Mouse (Mus musculus): ENCODE measurements around the gene Dcp1a. TPM values are rescaled to one million over a fixed set of nuclear protein-coding genes. Genes with fewer than 3 reads are reported as not detected.

Dcp1a gene
- polyA plus RNA-seq, 1 experiment from 2014 or later = 16.1 TPM

DNA sequence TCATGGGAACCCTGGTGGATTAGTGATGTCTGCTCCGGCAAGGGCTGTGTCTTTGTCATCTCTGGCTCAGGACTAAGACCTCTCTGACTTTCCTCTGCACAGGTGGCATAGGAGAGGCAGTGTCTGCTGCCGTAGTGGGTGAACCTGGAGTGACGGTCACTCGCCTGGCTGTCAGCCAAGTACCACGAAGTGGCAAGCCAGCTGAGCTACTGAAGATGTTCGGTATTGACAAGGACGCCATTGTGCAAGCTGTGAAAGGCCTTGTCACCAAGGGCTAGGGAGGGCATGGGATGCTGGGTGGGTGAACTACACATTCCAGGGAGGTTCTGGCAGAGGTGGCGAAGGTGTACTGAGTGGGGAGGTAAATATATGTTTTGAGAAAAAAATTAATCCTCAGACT, 93.9 kb downstream of the Dcp1a start:
- Histone ChIP-seq H3K27me3 (ENCODE audit: control insufficient read depth, insufficient read depth, low read length) (no peaks in the 10 kb centered on the region), H3K36me3 (ENCODE audit: control insufficient read depth, insufficient read depth, low read length) (peaks cover 71% of the 10 kb centered on the region), H3K27ac (replicated peaks in 1 of 2; ENCODE audit: control insufficient read depth in 1 of 2, insufficient read depth in 1 of 2, low read depth in 2 of 2, low read length in 2 of 2) (no peak overlapping the region), H3K4me1 (ENCODE audit: control insufficient read depth in 2 of 2, insufficient read depth in 2 of 2, low read length in 2 of 2) (peaks cover 19 to 27% of the 10 kb centered on the region in 2 experiments), H3K9ac (ENCODE audit: low read length) (no peak overlapping the region), H3K4me3 (ENCODE audit: control insufficient read depth in 1 of 2, insufficient read depth in 1 of 2, low read depth in 1 of 2, low read length in 2 of 2) (no peak overlapping the region), H3K9me3 (ENCODE audit: control insufficient read depth, low read length) (no peaks in the 10 kb centered on the region), H3K4me2 (ENCODE audit: low read length) (no peak overlapping the region)
- 47% methylated on average over 8 of the region's 8 CpGs for WGBS
- ATAC-seq (ENCODE audit: insufficient number of reproducible peaks, insufficient read depth, low FRiP score, low read depth) = no peak

DNA sequence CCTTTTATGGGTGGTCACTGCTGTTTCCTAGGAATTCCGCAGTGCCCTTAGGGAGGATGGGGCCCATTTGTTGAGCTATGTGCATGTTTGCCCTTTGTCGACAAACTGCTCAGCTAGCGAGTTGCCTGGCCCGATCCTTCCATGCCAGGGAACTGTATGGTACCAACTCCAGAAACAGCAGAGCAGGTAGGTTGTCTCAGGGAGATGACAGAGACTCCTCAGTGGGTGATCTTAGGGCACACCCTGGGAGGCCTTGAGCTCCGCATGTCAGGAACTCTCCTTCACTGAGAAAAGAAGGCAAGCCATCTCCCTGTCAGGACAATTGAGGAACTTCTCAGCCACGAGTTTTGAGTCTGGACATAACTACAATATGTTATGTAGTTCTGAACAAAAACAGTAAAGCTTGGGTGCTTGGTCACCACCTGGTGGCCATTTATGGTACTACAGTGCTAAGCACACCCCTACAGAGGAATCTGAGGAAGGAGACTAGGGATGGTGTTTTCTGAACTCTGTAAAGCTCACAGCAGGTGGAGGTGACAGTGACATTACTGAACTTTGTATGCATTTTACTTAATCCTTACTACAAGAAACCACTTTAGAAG, 94.7 kb downstream of the Dcp1a start:
- WGBS = 61% methylated on average over 6 of the region's 6 CpGs
- H3K27me3 ChIP-seq (ENCODE audit: control insufficient read depth, insufficient read depth, low read length) = no peaks in the 10 kb centered on the region
- no peak overlapping the region for H3K4me2 ChIP-seq (ENCODE audit: low read length)
- H3K4me3 ChIP-seq (ENCODE audit: control insufficient read depth in 1 of 2, insufficient read depth in 1 of 2, low read depth in 1 of 2, low read length in 2 of 2) = no peak overlapping the region
- ATAC-seq (ENCODE audit: insufficient number of reproducible peaks, insufficient read depth, low FRiP score, low read depth) = no peak; the same call in 1 of the 2 replicates
- peaks cover 62% of the 10 kb centered on the region for H3K36me3 ChIP-seq (ENCODE audit: control insufficient read depth, insufficient read depth, low read length)
- H3K9ac ChIP-seq (ENCODE audit: low read length) = no peak overlapping the region
- H3K9me3 ChIP-seq (ENCODE audit: control insufficient read depth, low read length) = no peaks in the 10 kb centered on the region
- H3K27ac ChIP-seq (replicated peaks in 1 of 2; ENCODE audit: control insufficient read depth in 1 of 2, insufficient read depth in 1 of 2, low read depth in 2 of 2, low read length in 2 of 2) = no peak overlapping the region
- H3K4me1 ChIP-seq (ENCODE audit: control insufficient read depth in 2 of 2, insufficient read depth in 2 of 2, low read length in 2 of 2) = peaks cover 21 to 29% of the 10 kb centered on the region in 2 experiments

DNA sequence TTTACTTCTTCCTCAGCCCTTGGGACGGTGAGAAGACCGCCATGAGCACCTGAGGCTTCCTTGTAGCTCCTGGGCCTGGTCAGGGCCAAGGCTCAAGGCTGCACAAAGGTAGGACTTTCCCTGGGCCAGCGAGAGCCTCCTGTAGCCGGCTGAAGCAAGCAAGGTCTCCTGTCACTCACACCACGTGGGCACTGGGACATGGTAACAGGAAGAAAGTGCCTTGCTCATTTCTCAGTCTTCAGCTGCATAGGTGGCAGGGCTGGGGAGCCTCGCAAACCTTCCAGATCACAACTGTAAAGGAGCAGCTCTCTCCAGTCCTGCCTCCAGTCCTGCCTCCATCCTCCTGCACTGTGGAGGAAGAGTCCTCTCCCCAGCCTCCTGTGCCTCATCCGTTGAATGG, 96.5 kb downstream of the Dcp1a start:
- peaks cover 18 to 21% of the 10 kb centered on the region in 2 experiments for H3K4me1 ChIP-seq (ENCODE audit: control insufficient read depth in 2 of 2, insufficient read depth in 2 of 2, low read length in 2 of 2)
- WGBS = 61% methylated on average over 7 of the region's 7 CpGs
- H3K4me3 ChIP-seq (ENCODE audit: control insufficient read depth in 1 of 2, insufficient read depth in 1 of 2, low read depth in 1 of 2, low read length in 2 of 2) = no peak overlapping the region
- H3K27me3 ChIP-seq (ENCODE audit: control insufficient read depth, insufficient read depth, low read length) = no peaks in the 10 kb centered on the region
- H3K27ac ChIP-seq (replicated peaks in 1 of 2; ENCODE audit: control insufficient read depth in 1 of 2, insufficient read depth in 1 of 2, low read depth in 2 of 2, low read length in 2 of 2) = no peak overlapping the region
- no peak overlapping the region for H3K9ac ChIP-seq (ENCODE audit: low read length)
- H3K4me2 ChIP-seq (ENCODE audit: low read length) = no peak overlapping the region
- peaks cover 45% of the 10 kb centered on the region for H3K36me3 ChIP-seq (ENCODE audit: control insufficient read depth, insufficient read depth, low read length)
- no peaks in the 10 kb centered on the region for H3K9me3 ChIP-seq (ENCODE audit: control insufficient read depth, low read length)
- ATAC-seq (ENCODE audit: insufficient number of reproducible peaks, insufficient read depth, low FRiP score, low read depth) = no peak

DNA sequence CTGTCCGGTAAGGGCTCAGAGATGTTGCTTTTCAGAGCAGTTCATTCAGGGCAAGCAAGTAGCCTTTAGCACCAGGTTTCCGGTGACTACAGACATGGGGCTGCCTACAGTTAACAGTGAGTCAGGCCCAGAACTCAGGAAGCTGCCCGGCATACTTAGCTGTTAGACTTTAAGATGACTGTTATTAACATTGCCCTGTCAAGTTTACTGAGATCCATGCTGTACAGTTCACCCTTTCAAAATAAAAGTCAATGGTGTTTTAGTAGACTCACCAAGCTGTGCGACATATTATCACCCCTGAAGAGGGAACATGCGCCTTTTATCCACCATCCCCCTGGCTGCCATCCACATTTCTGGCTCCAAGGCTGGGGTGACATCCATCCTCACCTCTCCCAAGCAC, 96.9 kb downstream of the Dcp1a start:
- Histone ChIP-seq H3K27ac (replicated peaks in 1 of 2; ENCODE audit: control insufficient read depth in 1 of 2, insufficient read depth in 1 of 2, low read depth in 2 of 2, low read length in 2 of 2) (no peak overlapping the region), H3K9ac (ENCODE audit: low read length) (no peak overlapping the region; the same call in 1 of the 2 replicates)
- 37% methylated on average over 5 of the region's 5 CpGs for WGBS

More for the DNA sequence above, 96.9 kb downstream of the Dcp1a start:
- Histone ChIP-seq H3K4me2 (ENCODE audit: low read length) (no peak overlapping the region), H3K4me3 (ENCODE audit: control insufficient read depth in 1 of 2, insufficient read depth in 1 of 2, low read depth in 1 of 2, low read length in 2 of 2) (no peak overlapping the region), H3K36me3 (ENCODE audit: control insufficient read depth, insufficient read depth, low read length) (peaks cover 41% of the 10 kb centered on the region), H3K27me3 (ENCODE audit: control insufficient read depth, insufficient read depth, low read length) (no peaks in the 10 kb centered on the region), H3K9me3 (ENCODE audit: control insufficient read depth, low read length) (no peaks in the 10 kb centered on the region), H3K4me1 (ENCODE audit: control insufficient read depth in 2 of 2, insufficient read depth in 2 of 2, low read length in 2 of 2) (peaks cover 18 to 19% of the 10 kb centered on the region in 2 experiments)
- no peak for ATAC-seq (ENCODE audit: insufficient number of reproducible peaks, insufficient read depth, low FRiP score, low read depth)

Small RNAs within 50 kb of the gene (microRNA-seq; reads per million reads assigned to microRNA genes)
- gene Mir3076 = 4.2 reads per million, percentile 12 among the genes with 10 or more reads in this experiment

Other genes with a start within 250 kb of the Dcp1a start
- gene Cacna1d, start 11.9 kb downstream of the Dcp1a start, polyA plus RNA-seq (2014; fragmentation: Nextera tagmentation; extraction: Ambion mirVana) = 9.5 and 13.1 TPM in 2 replicates
- gene Tkt, start 68.8 kb downstream of the Dcp1a start, polyA plus RNA-seq (2014; fragmentation: Nextera tagmentation; extraction: Ambion mirVana) = 31.5 and 46.1 TPM in 2 replicates
- 38.4 and 38.6 TPM in 2 replicates for gene Prkcd, start 146.7 kb downstream of the Dcp1a start, polyA plus RNA-seq (2014; fragmentation: Nextera tagmentation; extraction: Ambion mirVana)
- 10.6 and 11.8 TPM in 2 replicates for gene Rft1, start 174.8 kb downstream of the Dcp1a start, polyA plus RNA-seq (2014; fragmentation: Nextera tagmentation; extraction: Ambion mirVana)
- 11.1 TPM in 2 replicates for gene Sfmbt1, start 235.3 kb downstream of the Dcp1a start, polyA plus RNA-seq (2014; fragmentation: Nextera tagmentation; extraction: Ambion mirVana)